Mouse (Mus musculus): ENCODE results near the gene Nptx1.

Gene Nptx1

DNA sequence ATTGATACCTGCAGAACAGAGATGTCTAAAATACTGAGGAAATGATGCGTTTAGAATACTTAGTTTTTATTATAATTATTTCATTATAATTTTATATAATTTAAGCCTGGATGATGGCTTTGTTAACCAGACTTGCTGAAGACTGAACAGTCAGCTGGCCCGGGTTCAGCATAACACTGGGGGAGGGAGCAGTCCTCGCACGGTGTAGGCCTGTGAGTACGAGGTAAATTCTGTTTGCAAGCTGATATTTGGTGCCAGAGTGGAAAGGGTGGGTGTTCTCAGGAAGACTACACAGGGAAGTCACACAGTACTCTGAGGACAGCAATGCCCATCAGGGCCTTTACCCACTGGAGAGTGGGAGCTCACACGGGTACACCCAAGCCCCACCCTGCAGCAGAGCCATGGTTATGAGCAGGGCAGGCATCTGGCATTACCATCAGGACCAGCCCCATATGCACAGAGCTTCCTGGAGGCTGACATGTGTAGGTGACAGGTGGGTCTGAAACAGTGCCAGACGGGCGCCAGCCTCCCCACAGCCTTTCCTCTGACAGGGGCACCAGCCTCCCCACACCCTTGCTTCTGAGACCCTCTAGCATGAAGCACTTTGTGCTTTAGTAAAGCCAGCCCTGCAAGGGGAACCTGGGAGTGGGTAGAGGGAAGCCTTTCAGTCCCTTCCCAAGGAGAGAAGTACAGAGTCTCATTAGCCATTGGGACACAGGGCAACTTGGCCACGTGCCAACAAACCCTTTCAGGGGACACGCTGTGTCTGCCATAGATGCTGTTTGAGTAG is 3.2 kb upstream of the Nptx1 start:
- no peak for DNase-seq

DNA sequence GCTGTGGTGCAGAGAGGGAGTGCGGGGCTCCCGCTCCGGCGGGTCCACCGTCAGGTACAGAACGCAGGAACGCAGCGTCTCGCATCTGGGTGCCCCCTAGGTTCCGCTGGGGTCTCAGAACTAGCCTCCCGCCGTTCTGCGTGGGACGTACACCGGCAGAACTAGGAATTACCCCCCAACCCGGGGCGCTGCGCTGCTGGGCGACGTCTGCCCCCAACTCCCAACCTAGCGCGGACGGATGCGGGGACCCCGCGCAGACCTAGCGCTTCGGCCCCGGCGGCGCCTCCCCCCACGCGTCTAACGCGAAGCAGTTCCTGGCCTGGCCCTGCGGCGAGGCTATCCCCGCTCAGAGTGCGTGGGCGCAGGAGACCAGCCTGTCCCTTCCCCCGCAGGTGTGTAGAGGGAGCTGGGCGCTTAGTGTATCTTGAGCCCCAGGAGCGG is 1.8 kb upstream of the Nptx1 start:
- DNase-seq: no peak

DNA sequence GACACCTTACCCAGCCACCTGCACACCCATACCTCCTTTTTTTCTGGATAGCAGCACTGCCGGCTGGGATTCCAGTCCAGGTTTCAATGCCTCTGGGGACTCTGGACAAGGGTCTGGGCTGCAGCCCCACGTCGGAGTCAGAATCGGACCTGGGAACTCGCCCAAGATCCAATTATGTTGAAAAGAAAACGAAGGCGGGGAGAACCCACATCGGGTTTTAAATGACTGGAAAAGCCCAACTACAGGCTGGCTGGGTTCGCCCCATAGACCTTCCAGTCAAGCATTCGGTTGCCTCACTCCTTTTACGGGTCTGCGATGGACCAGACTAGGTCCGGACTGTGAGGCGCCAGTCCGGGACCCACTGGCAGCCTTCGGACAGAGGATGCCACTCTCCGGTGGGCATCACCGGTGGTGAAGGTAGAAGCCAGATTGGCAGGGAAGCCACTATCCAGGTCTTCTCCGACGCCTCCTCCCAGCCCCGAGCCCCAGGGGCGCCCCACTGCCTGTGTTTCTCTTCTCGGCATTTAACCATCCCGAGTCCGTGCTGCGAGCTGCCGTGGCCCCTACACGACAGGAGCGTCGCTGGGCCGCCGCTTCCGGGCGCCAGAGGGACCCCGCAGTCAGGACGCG is 1.3 kb upstream of the Nptx1 start:
- DNase-seq: no peak

DNA sequence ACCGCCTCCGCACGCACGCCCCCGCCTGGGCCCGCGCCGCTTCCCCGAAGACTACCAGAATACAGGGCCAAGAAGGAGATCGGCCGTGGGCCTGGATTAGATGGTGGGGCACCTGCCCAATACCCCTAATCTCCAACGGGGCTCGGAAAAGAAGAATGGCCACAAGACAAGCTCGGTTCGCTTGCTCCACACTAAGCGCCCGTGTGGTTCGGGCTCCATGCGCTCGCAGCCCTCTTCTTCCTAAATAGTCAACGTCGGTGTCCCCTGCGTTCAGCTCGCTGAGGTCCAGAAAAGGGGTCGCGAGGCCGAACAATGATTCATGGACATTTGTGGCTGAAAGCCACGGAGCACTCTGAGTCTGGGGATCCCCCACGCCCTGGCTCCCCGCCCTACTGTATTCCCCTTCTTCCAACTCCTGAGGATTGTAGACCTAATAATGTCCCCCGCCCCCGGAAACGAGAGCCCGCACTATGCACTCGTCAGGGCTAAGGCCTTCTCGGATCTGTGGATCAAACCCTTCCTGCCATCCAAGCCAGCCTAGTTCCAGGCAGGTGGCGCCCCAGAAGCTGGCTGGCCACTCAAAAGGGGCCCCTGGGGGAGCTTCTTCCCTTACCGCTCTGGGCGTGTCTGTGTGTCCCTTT is 518 bp upstream of the Nptx1 start:
- no peak for DNase-seq

GRCm38 (mm10) chr11:119546496-119547182 is 914 bp downstream of the Nptx1 start:
- no peak for DNase-seq

DNA sequence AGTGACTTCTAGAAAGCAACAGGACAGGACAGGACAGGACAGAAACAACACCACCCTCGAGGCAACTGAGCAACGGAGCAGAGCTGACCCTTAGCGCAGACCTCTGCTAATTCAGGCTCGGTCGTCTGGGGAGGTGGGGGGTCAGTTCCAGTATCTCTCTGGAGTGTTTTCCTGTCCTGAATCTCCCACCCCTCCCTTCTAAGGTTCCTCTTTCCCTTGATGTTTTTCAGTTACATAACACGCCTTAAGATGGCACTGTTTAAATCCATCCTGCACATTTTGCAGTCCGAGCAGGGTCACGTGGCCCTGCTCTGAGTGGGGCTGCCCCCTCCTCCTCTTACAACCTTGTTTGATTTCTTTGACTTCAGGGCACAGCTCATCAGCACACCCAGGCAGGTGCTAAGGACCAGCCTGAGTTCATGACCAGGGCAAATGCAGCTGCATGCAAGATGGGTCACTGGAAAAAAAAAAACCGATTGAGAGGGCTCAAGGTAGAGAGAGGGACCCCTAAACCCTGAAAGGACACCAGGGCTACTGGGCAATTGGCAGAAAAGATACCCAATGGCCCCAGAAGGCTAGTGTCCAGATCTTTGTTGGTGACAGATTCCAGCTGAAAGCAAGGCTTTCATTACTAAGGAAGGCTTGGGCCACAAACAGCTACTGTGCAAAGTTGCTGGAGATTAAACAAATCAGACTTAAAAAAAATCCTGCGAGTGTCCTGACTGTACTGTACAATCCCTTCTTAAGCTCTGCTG is 1.6 kb downstream of the Nptx1 start:
- DNase-seq: no peak

DNA sequence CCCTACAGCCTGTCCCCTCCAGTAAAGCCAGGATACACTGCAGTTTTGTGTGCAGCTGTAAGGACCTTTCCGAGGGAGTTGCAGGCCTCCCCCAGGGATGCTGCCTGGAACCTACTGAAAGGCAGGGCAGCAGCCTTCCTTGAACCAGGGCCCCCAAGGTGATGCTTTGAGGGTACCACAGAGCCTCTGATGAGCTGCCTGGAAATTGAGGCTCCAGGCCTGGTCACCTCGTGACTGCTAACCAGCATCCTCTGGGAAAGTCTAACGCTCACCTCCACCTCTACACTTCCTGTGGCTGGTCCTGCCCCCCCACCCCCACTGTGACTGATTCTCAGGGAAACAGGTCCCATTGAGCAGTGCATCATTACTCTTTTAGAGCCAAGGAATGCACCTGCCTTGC is 2.3 kb downstream of the Nptx1 start:
- no peak for DNase-seq

GRCm38 (mm10) chr11:119544518-119545105 is 2.9 kb downstream of the Nptx1 start:
- no peak for DNase-seq

DNA sequence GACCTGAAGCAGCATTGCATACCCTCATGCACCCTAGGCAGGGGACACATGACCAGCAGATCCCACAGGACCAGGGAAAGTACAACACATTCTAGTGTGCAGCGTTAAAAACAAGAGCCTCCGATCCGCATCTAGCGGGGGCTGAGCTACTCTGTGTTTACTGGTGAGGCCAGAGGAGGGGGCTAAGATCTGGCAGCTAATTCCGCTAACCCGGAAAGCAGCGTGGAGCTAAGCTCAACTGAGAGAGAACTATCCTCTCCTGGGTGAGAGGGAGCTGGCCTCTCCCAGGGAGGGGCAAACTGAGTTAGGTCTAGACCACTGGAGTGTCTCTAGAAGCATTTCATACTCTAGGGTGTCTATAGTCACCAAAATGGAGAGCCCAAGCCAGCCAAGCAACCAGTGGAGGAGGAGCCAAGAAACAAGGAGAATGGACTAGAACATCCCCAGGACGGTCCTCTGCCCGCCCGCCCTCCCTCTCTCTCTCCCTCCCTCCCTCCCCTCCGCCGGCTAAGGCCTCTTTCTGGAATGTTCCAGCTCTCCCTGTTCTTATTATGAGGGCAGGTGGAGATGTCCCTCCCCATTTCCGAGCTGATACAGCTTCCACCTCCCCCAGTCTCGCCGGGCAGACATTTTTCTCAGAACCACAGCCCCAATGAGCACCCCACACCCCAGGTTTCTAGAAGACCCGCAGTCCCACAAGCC is 3.6 kb downstream of the Nptx1 start:
- no peak for DNase-seq

GRCm38 (mm10) chr11:119542886-119543285 is 4.7 kb downstream of the Nptx1 start:
- no peak for DNase-seq

GRCm38 (mm10) chr11:119542371-119542770 is 5.2 kb downstream of the Nptx1 start:
- no peak for DNase-seq

- no peak for DNase-seq
Measured at GRCm38 (mm10) chr11:119541082-119541481, 6.5 kb downstream of the Nptx1 start.

DNA sequence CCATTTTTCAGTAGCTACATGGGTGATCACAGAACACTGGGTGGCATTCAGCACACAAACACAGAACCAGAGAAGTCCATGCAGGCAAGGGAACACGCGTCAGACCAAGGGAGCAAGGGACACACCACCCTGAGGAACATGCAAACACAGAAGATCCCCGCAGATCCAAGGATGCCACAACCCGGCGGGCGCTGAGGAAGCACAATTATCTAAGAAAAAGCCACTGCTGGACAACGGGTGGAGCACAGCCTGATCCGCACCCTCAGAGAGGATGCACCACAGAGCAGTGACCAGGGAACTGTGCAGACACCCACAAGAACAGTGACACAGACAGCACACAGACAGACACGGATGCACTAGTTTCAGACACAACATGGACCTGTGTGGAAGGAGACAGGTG is 7.0 kb downstream of the Nptx1 start:
- no peak for DNase-seq

DNA sequence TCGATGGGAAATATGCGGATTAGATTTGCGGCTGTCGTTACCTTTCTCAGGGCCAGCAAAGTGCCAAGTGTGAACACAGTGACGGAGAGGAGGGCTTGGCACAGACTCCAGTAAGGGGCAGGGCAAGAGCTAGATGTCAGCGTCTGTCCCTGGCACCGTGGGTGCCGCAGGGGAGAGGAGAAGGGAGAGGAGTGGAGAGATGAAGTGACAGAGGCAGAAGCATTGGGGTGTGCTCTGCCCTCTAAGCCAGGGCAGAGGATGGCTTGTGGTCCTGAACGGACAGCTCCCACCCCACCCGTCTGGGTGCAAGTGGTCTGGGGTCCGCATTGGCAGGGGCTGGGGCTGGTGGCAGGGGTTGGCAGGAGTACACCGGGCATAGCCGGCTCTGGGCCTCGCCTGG is 7.6 kb downstream of the Nptx1 start:
- no peak for DNase-seq

- DNase-seq: no peak
Measured at GRCm38 (mm10) chr11:119533745-119534144, 13.8 kb downstream of the Nptx1 start.

GRCm38 (mm10) chr11:119532460-119532859 is 15.1 kb downstream of the Nptx1 start:
- DNase-seq: no peak

DNA sequence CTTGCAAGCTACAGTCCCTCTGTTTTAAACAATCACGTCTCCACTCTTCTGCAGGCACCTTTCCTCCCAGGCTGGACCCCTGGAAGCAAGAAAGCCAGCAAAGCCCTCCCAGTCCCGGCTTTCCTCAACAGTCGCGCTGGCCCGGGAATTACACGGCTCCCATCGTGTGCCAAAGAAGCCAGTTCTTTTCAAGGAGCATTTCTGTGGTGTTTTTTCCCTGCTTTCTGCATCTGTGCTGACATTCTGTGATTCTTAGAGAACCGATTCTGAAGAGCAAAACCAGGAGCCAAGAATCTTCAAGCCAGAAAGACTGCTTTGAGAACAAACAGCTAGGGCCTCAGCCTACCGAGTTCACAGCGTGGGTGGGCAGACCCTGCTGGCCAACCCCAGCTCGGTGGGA is 18.6 kb downstream of the Nptx1 start:
- no peak for DNase-seq

DNA sequence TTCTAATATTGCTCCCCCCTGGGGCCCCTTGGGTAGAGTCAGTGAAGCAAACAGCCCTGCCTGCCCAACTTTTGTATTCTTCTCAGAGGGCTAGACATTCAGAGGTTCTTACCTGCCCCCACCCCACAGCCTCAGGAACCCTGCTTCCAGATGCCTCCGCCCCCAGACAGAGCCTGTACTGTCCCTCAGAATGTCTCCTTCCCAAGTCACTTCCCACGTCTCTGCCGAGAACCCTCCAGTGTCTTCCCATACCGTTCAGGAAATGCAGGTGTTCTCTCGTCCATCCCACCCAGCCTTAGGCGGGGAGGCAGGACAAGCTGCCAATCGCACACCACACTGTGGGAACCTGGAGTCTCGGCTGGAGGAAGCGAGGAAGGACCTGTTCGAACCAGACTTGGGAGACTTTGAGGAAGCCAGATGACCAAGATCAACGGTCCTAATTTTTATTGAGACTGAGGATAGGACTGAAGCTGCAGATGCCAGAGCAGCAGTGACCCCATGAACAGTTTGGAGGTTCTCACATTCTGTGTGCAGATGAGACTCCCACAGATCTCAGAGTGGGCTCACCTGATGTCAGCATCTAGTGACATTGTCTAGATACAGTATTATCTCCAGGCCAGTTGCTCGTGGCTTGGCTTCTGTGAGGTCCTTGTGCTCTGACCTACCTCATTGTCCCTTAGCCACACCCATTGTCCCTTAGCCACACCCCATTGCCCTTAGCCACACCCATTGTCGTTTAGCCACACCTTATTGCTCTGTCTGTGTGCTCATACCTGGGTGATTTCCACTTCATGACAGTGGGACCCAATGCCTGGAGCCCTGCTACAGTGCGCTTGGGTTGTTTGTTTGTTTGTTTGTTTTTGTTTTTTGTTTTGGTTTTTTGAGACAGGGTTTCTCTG is 21.2 kb downstream of the Nptx1 start:
- DNase-seq: no peak

DNA sequence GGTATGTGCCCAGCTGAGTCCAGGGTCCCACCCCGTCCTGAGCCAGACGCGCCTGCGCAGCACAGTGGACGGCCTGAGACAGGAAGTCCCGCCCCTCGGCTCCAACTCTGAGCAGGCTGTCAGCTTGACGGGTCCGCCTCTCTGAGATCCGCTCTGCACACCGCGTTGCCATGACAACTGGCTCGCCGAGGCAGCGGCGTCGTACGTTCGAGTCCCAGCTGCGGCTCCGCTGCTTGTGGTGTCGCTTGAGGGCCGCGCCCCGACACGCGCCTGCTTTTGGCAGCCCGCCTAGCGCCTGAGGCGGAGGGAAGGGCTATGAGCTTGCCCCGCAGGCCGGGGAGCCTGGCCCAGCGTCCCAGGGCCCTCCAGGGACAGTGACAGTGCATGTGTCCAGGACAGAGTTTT is 23.0 kb downstream of the Nptx1 start:
- peak; percentile 74 for DNase-seq

- DNase-seq: no peak
Measured at GRCm38 (mm10) chr11:119523392-119523791, 24.2 kb downstream of the Nptx1 start.

GRCm38 (mm10) chr11:119522779-119523178 is 24.8 kb downstream of the Nptx1 start:
- DNase-seq: no peak
